Mouse (Mus musculus) thymus, postnatal 4 days (tissue): ENCODE data around the gene Teddm3.
"Not testable (repeated sequence)": the region's sequence is repeated elsewhere in the genome, so short reads cannot be mapped to it uniquely, and the experiment has no call there.

Experiments used
- DNase-seq: peaks from one replicate; pipeline ENCODE4 v3.0.0; 2021

The Teddm3 gene

GRCm38 (mm10) chr16:21153900-21154299, at the start of gene Teddm3:
Gene Teddm3, minus strand, starts transcription at chr16:21154000.
- DNase-seq = not testable (repeated sequence)

GRCm38 (mm10) chr16:21202731-21203130, 48.9 kb upstream of the Teddm3 start:
- DNase-seq = no peak

GRCm38 (mm10) chr16:21199426-21199825, 45.6 kb upstream of the Teddm3 start:
- DNase-seq = no peak

GRCm38 (mm10) chr16:21198529-21198928, 44.7 kb upstream of the Teddm3 start:
- DNase-seq = peak; percentile 61

- no peak for DNase-seq
These were observed 44.2 kb upstream of the Teddm3 start for GRCm38 (mm10) chr16:21198006-21198405.

GRCm38 (mm10) chr16:21197542-21197941, 43.7 kb upstream of the Teddm3 start:
- DNase-seq = no peak

- DNase-seq = no peak
These were observed 42.8 kb upstream of the Teddm3 start for GRCm38 (mm10) chr16:21196576-21196975.

GRCm38 (mm10) chr16:21195260-21195866, 41.6 kb upstream of the Teddm3 start:
- no peak for DNase-seq

- no peak for DNase-seq
These were observed 40.4 kb upstream of the Teddm3 start for GRCm38 (mm10) chr16:21194182-21194581.

GRCm38 (mm10) chr16:21192509-21193354, 38.9 kb upstream of the Teddm3 start:
- DNase-seq = peak; percentile 10

GRCm38 (mm10) chr16:21191569-21191968, 37.8 kb upstream of the Teddm3 start:
- no peak for DNase-seq

GRCm38 (mm10) chr16:21188345-21188744, 34.5 kb upstream of the Teddm3 start:
- peak; percentile 22 for DNase-seq

GRCm38 (mm10) chr16:21187568-21187967, 33.8 kb upstream of the Teddm3 start:
- no peak for DNase-seq

GRCm38 (mm10) chr16:21184697-21185096, 30.9 kb upstream of the Teddm3 start:
- DNase-seq = no peak

GRCm38 (mm10) chr16:21182108-21182507, 28.3 kb upstream of the Teddm3 start:
- DNase-seq = no peak

GRCm38 (mm10) chr16:21175236-21175635, 21.4 kb upstream of the Teddm3 start:
- no peak for DNase-seq

GRCm38 (mm10) chr16:21168730-21169129, 14.9 kb upstream of the Teddm3 start:
- no peak for DNase-seq

- DNase-seq = peak; percentile 20
These were observed 11.8 kb upstream of the Teddm3 start for GRCm38 (mm10) chr16:21165343-21166220.

GRCm38 (mm10) chr16:21163423-21163822, 9.6 kb upstream of the Teddm3 start:
- DNase-seq = not testable (repeated sequence)

- not testable (repeated sequence) for DNase-seq
These were observed 5.4 kb upstream of the Teddm3 start for GRCm38 (mm10) chr16:21159226-21159625.

GRCm38 (mm10) chr16:21156261-21156660, 2.5 kb upstream of the Teddm3 start:
- not testable (repeated sequence) for DNase-seq

- DNase-seq = no peak
These were observed 2.0 kb downstream of the Teddm3 start for GRCm38 (mm10) chr16:21151564-21152361.
